Mouse (Mus musculus) ES-Bruce4 (cell line): ENCODE measurements around the gene Vopp1.

Source experiments
- CTCF ChIP-seq: IDR thresholded peaks from one replicate; pipeline ENCODE4 v1.8.1; 2011; ENCODE audit warnings: low read depth, low read length
- POLR2A ChIP-seq: IDR thresholded peaks from one replicate; pipeline ENCODE4 v1.8.1; 2011; ENCODE audit warnings: low read length; ENCODE audit not compliant: insufficient read depth

GRCm38 (mm10) chr6:57743333-57743732, 81.6 kb downstream of the Vopp1 start:
- TF ChIP-seq POLR2A (no peak), CTCF (peak; percentile 19)
